Mouse (Mus musculus): ENCODE results near the gene AC170998.1. TPM values are rescaled to one million over a fixed set of nuclear protein-coding genes. Genes with fewer than 3 reads are reported as not detected.
"Not testable (repeated sequence)": the region's sequence is repeated elsewhere in the genome, so short reads cannot be mapped to it uniquely, and the experiment has no call there.

The AC170998.1 gene
- total RNA-seq, 2 experiments from 2014 or later, result 1.4 to 2.3 TPM

GRCm38 (mm10) chr17:28756447-28756846, 30.6 kb downstream of the AC170998.1 start:
- DNase-seq (ENCODE audit: low spot score in 2 of 2), result no peak

GRCm38 (mm10) chr17:28757470-28757869, 31.6 kb downstream of the AC170998.1 start:
- no peak for DNase-seq (ENCODE audit: low spot score in 2 of 2)

- DNase-seq (ENCODE audit: low spot score in 2 of 2), result no peak
Measured at GRCm38 (mm10) chr17:28760736-28761312, 34.9 kb downstream of the AC170998.1 start.

- peak; percentile 56 to 60 for DNase-seq (ENCODE audit: low spot score in 2 of 2)
Measured at GRCm38 (mm10) chr17:28761871-28762270, 36.0 kb downstream of the AC170998.1 start.

GRCm38 (mm10) chr17:28766203-28766602, 40.3 kb downstream of the AC170998.1 start:
- DNase-seq (ENCODE audit: low spot score in 2 of 2), result no peak

GRCm38 (mm10) chr17:28766781-28767515, 41.1 kb downstream of the AC170998.1 start:
- no peak for DNase-seq (ENCODE audit: low spot score in 2 of 2)

GRCm38 (mm10) chr17:28769121-28769874, 43.4 kb downstream of the AC170998.1 start, which contains the start of gene Mapk13:
Gene Mapk13, plus strand, starts transcription at chr17:28769297.
- DNase-seq (ENCODE audit: low spot score in 2 of 2), result no peak

- no peak for DNase-seq (ENCODE audit: low spot score in 2 of 2)
Measured at GRCm38 (mm10) chr17:28769875-28770421, 44.1 kb downstream of the AC170998.1 start.

GRCm38 (mm10) chr17:28771289-28771688, 45.4 kb downstream of the AC170998.1 start:
- DNase-seq (ENCODE audit: low spot score in 2 of 2), result no peak

GRCm38 (mm10) chr17:28774303-28774702, 48.4 kb downstream of the AC170998.1 start:
- not testable (repeated sequence) for DNase-seq (ENCODE audit: low spot score in 2 of 2)

- DNase-seq (ENCODE audit: low spot score in 2 of 2), result no peak
Measured at GRCm38 (mm10) chr17:28775161-28775560, 49.3 kb downstream of the AC170998.1 start.

Other genes starting within 250 kb of the AC170998.1 start
- 10 to 100 TPM; 65.4 to 78.1 TPM for gene Fkbp5, start 208.6 kb upstream of the AC170998.1 start, total RNA-seq (2021)
- gene Armc12, start 195.3 kb upstream of the AC170998.1 start, total RNA-seq (2021), result not detected
- not detected for gene Clpsl2, start 176.7 kb upstream of the AC170998.1 start, total RNA-seq (2021)
- not detected for gene Clps, start 165.3 kb upstream of the AC170998.1 start, total RNA-seq (2021)
- 1 to 10 TPM; 2.7 to 3.4 TPM for gene Lhfpl5, start 150.4 kb upstream of the AC170998.1 start, total RNA-seq (2021)
- 10 to 100 TPM; 87.0 to 90.8 TPM for gene Srpk1, start 103.4 kb upstream of the AC170998.1 start, total RNA-seq (2021)
- gene Slc26a8, start 35.9 kb upstream of the AC170998.1 start, total RNA-seq (2021), result 1 to 10 TPM; 9.0 TPM
- gene Mapk14, start 34.8 kb upstream of the AC170998.1 start, total RNA-seq (2021), result 10 to 100 TPM; 66.5 to 68.1 TPM
- gene Mapk13, start 43.2 kb downstream of the AC170998.1 start, total RNA-seq (2021), result 1 to 10 TPM; 1.0 to 1.5 TPM
- 10 to 100 TPM; 31.8 to 35.7 TPM for gene Brpf3, start 75.0 kb downstream of the AC170998.1 start, total RNA-seq (2021)
- under 1 TPM; 0.18 to 0.26 TPM for gene Pnpla1, start 132.3 kb downstream of the AC170998.1 start, total RNA-seq (2021)
- gene 4930539E08Rik, start 189.2 kb downstream of the AC170998.1 start, total RNA-seq (2021), result 1 to 10 TPM; 3.2 to 3.8 TPM
- not detected for gene Pxt1, start 217.8 kb downstream of the AC170998.1 start, total RNA-seq (2021)
- gene Kctd20, start 225.9 kb downstream of the AC170998.1 start, total RNA-seq (2021), result 10 to 100 TPM; 76.2 to 77.7 TPM

Data from layer of hippocampus, postnatal 14 days (tissue).